Mouse (Mus musculus) limb, embryonic 10.5 days (tissue): ENCODE measurements around the gene Rgs9bp. TPM values are rescaled to one million over a fixed set of nuclear protein-coding genes. Genes with fewer than 3 reads are reported as not detected.
"Not testable (repeated sequence)": the region's sequence is repeated elsewhere in the genome, so short reads cannot be mapped to it uniquely, and the experiment has no call there.

Experiments
- DNase-seq: peaks from one replicate; pipeline ENCODE4 v3.0.0-alpha.2; 2017; ENCODE audit warnings: low spot score
- H3K27ac ChIP-seq: fragments of 300-500 bp; sonication (generic); 2 replicates; pipeline ENCODE4 v1.5.1; 2016; ENCODE audit warnings: mild to moderate bottlenecking
- H3K27me3 ChIP-seq: fragments of 300-500 bp; sonication (generic); 2 replicates; pipeline ENCODE4 v1.6.1; 2016; ENCODE audit warnings: low read depth, mild to moderate bottlenecking; ENCODE audit not compliant: poor library complexity, severe bottlenecking
- H3K36me3 ChIP-seq: fragments of 300-500 bp; sonication (generic); 2 replicates; pipeline ENCODE4 v1.6.1; 2016; ENCODE audit warnings: mild to moderate bottlenecking, moderate library complexity
- H3K4me1 ChIP-seq: fragments of 300-500 bp; sonication (generic); 2 replicates; pipeline ENCODE4 v1.6.1; 2016
- H3K4me3 ChIP-seq: fragments of 300-500 bp; sonication (generic); 2 replicates; pipeline ENCODE4 v1.5.1; 2016; ENCODE audit warnings: mild to moderate bottlenecking, moderate library complexity
- H3K9me3 ChIP-seq: fragments of 300-500 bp; sonication (generic); replicated peaks from 2 replicates; pipeline ENCODE4 v1.6.1; 2016; ENCODE audit warnings: mild to moderate bottlenecking
- WGBS: fragments of 180-500 bp; shearing (Covaris S2); methylation state at CpG from one replicate; pipeline ENCODE4 v1.1.7; 2016; 5-methylcytosine and 5-hydroxymethylcytosine counted together
- polyA plus RNA-seq: library from polyadenylated mRNA; unstranded; fragments of >200 nt; fragmentation: Nextera tagmentation; extraction: Ambion mirVana; gene quantifications from 2 replicates; pipeline ENCODE4 v1.2.1, GENCODE M21; 2016

The Rgs9bp gene
- polyA plus RNA-seq, 1 experiment from 2014 or later: 0.26 TPM

GRCm38 (mm10) chr7:35553751-35554604, 31.4 kb downstream of the Rgs9bp start:
- Histone ChIP-seq H3K27ac (no peak overlapping the region), H3K4me1 (peaks cover 18% of the 10 kb centered on the region), H3K9me3 (no peaks in the 10 kb centered on the region), H3K36me3 (peaks cover 25% of the 10 kb centered on the region), H3K27me3 (no peaks in the 10 kb centered on the region), H3K4me3 (peak overlapping the region; percentile 72)
- no peak for DNase-seq
- 63% methylated on average over 10 of the region's 10 CpGs for WGBS

DNA sequence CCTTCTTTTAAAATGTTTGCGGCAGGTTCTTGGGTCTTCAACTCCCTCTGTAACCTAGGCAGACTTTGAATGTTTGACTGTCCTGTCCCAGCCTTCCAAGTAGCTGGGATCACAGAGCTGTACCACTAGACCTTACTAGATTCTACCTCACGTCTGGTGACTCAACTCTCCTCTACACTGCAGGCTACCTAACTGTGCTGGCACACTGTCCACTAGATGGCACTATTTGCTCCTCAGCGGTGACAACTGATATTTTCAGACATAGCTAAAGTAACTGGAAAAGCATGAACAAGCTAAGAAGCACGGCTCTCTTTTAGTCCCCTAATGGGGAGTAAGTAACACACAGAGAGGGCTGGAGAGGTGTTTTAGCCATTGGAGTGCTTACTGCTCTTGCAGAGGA, 39.5 kb downstream of the Rgs9bp start:
- Histone ChIP-seq H3K4me3 (no peak overlapping the region), H3K27me3 (no peaks in the 10 kb centered on the region), H3K36me3 (peaks cover 34% of the 10 kb centered on the region), H3K9me3 (no peaks in the 10 kb centered on the region), H3K4me1 (no peaks in the 10 kb centered on the region), H3K27ac (no peak overlapping the region)
- 38% methylated on average over 4 of the region's 4 CpGs for WGBS
- peak; percentile 60 for DNase-seq

GRCm38 (mm10) chr7:35537562-35537961, 47.8 kb downstream of the Rgs9bp start, which contains the start of gene Tdrd12:
TSS of gene Tdrd12 (minus strand) at chr7:35537745.
- H3K9me3 ChIP-seq: no peaks in the 10 kb centered on the region
- no peak within 1 kb of the TSS for H3K27ac ChIP-seq
- DNase-seq: no peak
- no peaks in the 10 kb centered on the region for H3K36me3 ChIP-seq
- WGBS: 92% methylated on average over 17 of the region's 17 CpGs
- no peaks in the 10 kb centered on the region for H3K27me3 ChIP-seq
- H3K4me1 ChIP-seq: no peaks in the 10 kb centered on the region
- no peak within 1 kb of the TSS for H3K4me3 ChIP-seq

GRCm38 (mm10) chr7:35535750-35536512, 49.5 kb downstream of the Rgs9bp start:
- 85% methylated on average over 12 of the region's 12 CpGs for WGBS
- no peak for DNase-seq
- Histone ChIP-seq H3K9me3 (no peaks in the 10 kb centered on the region), H3K27ac (no peak overlapping the region), H3K4me1 (no peaks in the 10 kb centered on the region), H3K36me3 (no peaks in the 10 kb centered on the region), H3K4me3 (no peak overlapping the region), H3K27me3 (no peaks in the 10 kb centered on the region)

GRCm38 (mm10) chr7:35530544-35530943, 54.8 kb downstream of the Rgs9bp start:
- DNase-seq, H3K9me3 ChIP-seq, H3K4me1 ChIP-seq, H3K36me3 ChIP-seq, H3K27me3 ChIP-seq, H3K4me3 ChIP-seq, H3K27ac ChIP-seq: not testable (repeated sequence)
- WGBS: 70% methylated on average over 1 of the region's 1 CpGs

DNA sequence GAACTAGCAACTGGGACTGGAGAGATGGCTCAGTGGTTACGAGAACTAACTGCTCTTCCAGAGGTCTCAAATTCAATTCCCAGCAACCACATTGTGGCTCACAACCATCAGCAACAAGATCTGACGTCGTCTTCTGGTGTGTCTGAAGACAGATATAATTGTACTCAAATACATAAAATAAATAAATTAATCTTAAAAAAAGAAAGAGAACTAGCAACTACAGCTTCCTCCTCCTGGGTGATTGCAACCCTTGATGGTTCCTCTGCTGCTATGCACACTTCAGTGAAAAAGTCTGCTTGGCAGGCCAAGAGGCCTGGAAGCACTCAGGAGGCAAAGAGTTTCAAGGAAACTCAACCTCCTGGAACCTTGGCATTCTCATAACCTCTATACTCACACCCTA, 55.4 kb downstream of the Rgs9bp start:
- Histone ChIP-seq H3K27me3 (no peaks in the 10 kb centered on the region), H3K36me3 (no peaks in the 10 kb centered on the region), H3K4me3 (no peak overlapping the region), H3K9me3 (no peaks in the 10 kb centered on the region), H3K27ac (no peak overlapping the region), H3K4me1 (no peaks in the 10 kb centered on the region)
- DNase-seq: no peak
- 81% methylated on average over 3 of the region's 3 CpGs for WGBS

Other genes with a start within 250 kb of the Rgs9bp start
- 18.2 and 18.7 TPM in 2 replicates for gene Faap24, start 188.7 kb downstream of the Rgs9bp start, polyA plus RNA-seq
- gene Cep89, start 188.5 kb downstream of the Rgs9bp start, polyA plus RNA-seq: 59.0 and 64.4 TPM in 2 replicates
- 0.11 and 0.19 TPM in 2 replicates for gene Slc7a9, start 136.8 kb downstream of the Rgs9bp start, polyA plus RNA-seq
- 0.31 TPM in 1 of 2 replicates, not detected in the other for gene Tdrd12, start 47.8 kb downstream of the Rgs9bp start, polyA plus RNA-seq
- gene Nudt19, start 29.3 kb downstream of the Rgs9bp start, polyA plus RNA-seq: 35.1 and 48.1 TPM in 2 replicates
- 40.1 and 47.5 TPM in 2 replicates for gene Ankrd27, start 662 bp upstream of the Rgs9bp start, polyA plus RNA-seq
- 307 and 339 TPM in 2 replicates for gene Pdcd5, start 61.9 kb upstream of the Rgs9bp start, polyA plus RNA-seq
- gene Dpy19l3, start 168.9 kb upstream of the Rgs9bp start, polyA plus RNA-seq: 30.3 and 33.9 TPM in 2 replicates
- gene Zfp507, start 217.4 kb upstream of the Rgs9bp start, polyA plus RNA-seq: 22.2 and 23.4 TPM in 2 replicates